Mouse (Mus musculus) MEL-GATA-1-ER (cell line): ENCODE results near the gene Btbd11.

Experiments used
- DNase-seq: peaks from one replicate; pipeline ENCODE4 v3.0.0-alpha.2; 2012; ENCODE audit warnings: low read depth; ENCODE audit errors: extremely low read depth

Gene Btbd11

GRCm38 (mm10) chr10:85475642-85476345, 89.2 kb downstream of the Btbd11 start:
- no peak for DNase-seq

- no peak for DNase-seq
These were observed 93.5 kb downstream of the Btbd11 start for GRCm38 (mm10) chr10:85479959-85480625.

GRCm38 (mm10) chr10:85481106-85481505, 94.5 kb downstream of the Btbd11 start:
- no peak for DNase-seq

- no peak for DNase-seq
These were observed 95.5 kb downstream of the Btbd11 start for GRCm38 (mm10) chr10:85482064-85482473.

- no peak for DNase-seq
These were observed 95.9 kb downstream of the Btbd11 start for GRCm38 (mm10) chr10:85482480-85482879.

GRCm38 (mm10) chr10:85486456-85486855, 99.8 kb downstream of the Btbd11 start:
- no peak for DNase-seq

- no peak for DNase-seq
These were observed 106.0 kb downstream of the Btbd11 start for GRCm38 (mm10) chr10:85492583-85492982.

- no peak for DNase-seq
These were observed 109.7 kb downstream of the Btbd11 start for GRCm38 (mm10) chr10:85496358-85496757.

GRCm38 (mm10) chr10:85496981-85497380, 110.4 kb downstream of the Btbd11 start:
- DNase-seq: no peak

- DNase-seq: no peak
These were observed 111.3 kb downstream of the Btbd11 start for GRCm38 (mm10) chr10:85497931-85498330.

GRCm38 (mm10) chr10:85500573-85501155, 114.0 kb downstream of the Btbd11 start:
- no peak for DNase-seq

- no peak for DNase-seq
These were observed 115.5 kb downstream of the Btbd11 start for GRCm38 (mm10) chr10:85501966-85502566.

- DNase-seq: no peak
These were observed 116.0 kb downstream of the Btbd11 start for GRCm38 (mm10) chr10:85502656-85503055.

- no peak for DNase-seq
These were observed 116.8 kb downstream of the Btbd11 start for GRCm38 (mm10) chr10:85503453-85503852.

GRCm38 (mm10) chr10:85507270-85508050, 120.8 kb downstream of the Btbd11 start:
- DNase-seq: no peak

GRCm38 (mm10) chr10:85508193-85508794, 121.7 kb downstream of the Btbd11 start:
- DNase-seq: no peak

- no peak for DNase-seq
These were observed 122.4 kb downstream of the Btbd11 start for GRCm38 (mm10) chr10:85509000-85509399.

GRCm38 (mm10) chr10:85510329-85510728, 123.7 kb downstream of the Btbd11 start:
- no peak for DNase-seq

GRCm38 (mm10) chr10:85512808-85513207, 126.2 kb downstream of the Btbd11 start:
- DNase-seq: no peak

- no peak for DNase-seq
These were observed 130.9 kb downstream of the Btbd11 start for GRCm38 (mm10) chr10:85517223-85518110.
